Mouse (Mus musculus): ENCODE results near the gene Arfgap2. TPM values are rescaled to one million over a fixed set of nuclear protein-coding genes. Genes with fewer than 3 reads are reported as not detected.

Arfgap2 gene
- total RNA-seq, 1 experiment from 2014 or later = 107 TPM

GRCm38 (mm10) chr2:91258830-91259229, 5.9 kb upstream of the Arfgap2 start:
- DNase-seq = no peak

GRCm38 (mm10) chr2:91259493-91259892, 5.3 kb upstream of the Arfgap2 start:
- DNase-seq = no peak

GRCm38 (mm10) chr2:91263692-91264660, 798 bp upstream of the Arfgap2 start:
- DNase-seq = no peak

- DNase-seq = no peak
Observed at GRCm38 (mm10) chr2:91268042-91268441, 3.3 kb downstream of the Arfgap2 start.

- no peak for DNase-seq
Observed at GRCm38 (mm10) chr2:91268706-91269105, 3.9 kb downstream of the Arfgap2 start.

GRCm38 (mm10) chr2:91269687-91270133, 4.9 kb downstream of the Arfgap2 start:
- no peak for DNase-seq

GRCm38 (mm10) chr2:91278749-91279371, 14.1 kb downstream of the Arfgap2 start:
- DNase-seq = peak; percentile 57

- DNase-seq = no peak
Observed at GRCm38 (mm10) chr2:91279372-91279755, 14.6 kb downstream of the Arfgap2 start.

DNA sequence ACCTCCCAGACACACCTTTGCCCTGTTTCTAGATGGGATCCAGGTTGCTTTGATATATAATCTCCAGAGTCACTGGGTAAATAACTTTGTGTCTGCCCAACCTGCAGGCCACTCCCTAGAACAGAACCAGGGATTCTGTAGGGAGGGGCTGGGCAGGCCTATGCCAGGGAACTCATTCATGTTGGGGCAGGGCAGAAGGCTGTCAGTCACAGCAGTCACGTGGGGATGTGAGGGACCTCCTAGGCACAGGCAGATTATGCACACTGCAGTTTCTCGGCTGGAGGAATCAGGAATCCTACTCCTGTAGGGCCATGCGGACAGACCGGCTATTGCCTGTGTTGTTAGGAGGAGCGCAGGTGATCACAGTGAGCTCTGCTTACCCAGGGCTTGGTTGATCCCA, 16.6 kb downstream of the Arfgap2 start:
- DNase-seq = no peak

GRCm38 (mm10) chr2:91283972-91284371, 19.2 kb downstream of the Arfgap2 start:
- no peak for DNase-seq

DNA sequence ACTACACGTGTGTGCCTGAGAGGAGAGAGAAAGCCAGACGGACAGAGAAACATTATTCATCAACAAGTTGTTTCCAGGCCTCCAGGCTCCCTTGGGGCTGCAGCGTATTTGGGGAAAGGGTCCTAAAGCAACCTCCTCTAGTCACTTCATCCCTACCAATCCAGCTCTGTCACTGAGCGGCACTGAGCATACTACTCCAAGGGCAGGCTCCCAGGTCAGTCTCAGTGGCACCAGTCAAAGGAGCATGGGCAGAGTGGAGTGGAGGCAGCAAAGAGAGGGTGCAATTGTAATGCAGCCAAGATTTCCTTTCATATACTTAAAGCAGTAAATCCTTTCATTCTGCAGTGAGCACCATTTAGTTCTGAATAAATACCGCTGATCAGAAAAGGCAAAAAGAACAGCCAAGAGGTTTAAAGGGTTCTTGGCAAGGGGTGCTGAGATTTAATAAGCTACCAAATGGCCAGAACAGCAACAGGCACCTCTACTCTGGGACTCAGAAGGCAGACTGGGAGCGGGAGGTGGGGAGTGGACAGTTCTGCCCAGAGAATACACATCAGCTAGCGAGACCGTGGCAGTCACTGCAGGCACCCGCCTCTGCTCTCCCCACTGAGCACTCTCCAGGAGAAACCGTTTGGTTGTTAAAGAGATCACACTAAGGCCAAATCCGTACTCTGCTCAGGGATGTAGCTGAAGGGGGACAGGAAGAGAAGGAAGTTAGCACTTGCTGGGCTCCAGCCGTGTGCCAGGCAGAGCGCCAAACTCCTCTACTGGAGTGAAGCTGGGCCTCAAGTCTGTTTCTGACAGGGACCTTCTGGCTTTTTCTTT, 19.8 kb downstream of the Arfgap2 start:
- no peak for DNase-seq

GRCm38 (mm10) chr2:91285885-91286505, 21.2 kb downstream of the Arfgap2 start:
- DNase-seq = peak; percentile 84

DNA sequence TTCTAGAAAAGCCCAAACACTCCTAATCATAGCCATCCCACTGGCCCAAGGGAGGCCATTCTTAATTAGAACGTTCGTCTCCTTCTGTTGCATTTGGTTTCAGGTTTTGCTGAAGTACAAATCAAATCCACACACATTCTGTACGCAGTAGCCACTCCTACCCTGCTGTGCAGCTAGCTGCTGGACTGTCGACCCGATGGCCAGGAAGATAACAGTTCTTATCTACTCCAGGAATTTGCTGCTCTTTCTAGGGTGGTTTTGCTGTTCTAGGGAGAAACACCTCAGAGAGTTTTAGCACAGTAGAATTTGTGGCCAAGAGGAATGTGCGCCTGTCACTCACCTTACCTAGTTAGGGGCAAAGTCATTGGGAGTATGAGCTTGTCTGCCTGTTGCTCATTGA, 22.8 kb downstream of the Arfgap2 start:
- DNase-seq = no peak

DNA sequence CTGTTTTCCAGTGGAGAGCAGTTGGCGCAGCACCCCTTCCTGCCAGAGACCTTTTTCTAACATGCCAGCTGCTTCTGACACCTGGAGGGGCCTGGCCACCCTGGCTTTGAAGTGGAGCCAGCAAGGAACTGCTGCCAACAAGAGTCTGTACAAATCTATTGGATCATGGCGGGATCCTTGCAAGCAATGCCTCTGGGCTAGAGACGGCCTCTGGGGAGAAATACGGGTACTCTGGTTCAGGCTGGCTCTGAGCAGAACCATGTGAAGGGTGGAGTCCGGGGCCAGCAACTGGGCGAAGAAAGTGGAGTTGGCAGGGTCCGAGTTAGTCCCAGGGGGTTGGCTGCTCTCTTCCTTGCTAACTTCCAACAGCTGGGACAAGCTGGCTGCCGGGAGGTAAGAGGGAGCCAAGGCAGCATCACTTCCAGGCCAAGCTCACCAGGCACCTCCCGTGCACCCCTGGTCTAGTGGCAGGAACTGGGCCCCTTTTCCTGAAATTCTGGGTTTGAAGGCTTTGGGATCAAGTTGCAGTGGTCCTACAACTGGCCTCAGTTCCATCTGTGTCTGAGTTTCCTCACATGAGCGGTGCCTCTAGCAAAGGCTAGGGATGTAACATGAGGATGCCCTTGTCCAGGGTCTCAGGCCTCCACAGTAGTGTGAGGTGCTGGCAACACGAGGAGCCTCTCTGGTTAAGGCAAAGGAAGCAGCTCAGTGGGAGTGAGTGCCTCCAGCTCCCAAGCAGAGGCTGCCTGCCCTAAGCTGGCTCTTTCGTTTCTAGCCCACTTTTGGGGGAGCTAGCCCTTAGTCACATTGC, 26.6 kb downstream of the Arfgap2 start:
- peak; percentile 56 for DNase-seq

- no peak for DNase-seq
Observed at GRCm38 (mm10) chr2:91294226-91294625, 29.5 kb downstream of the Arfgap2 start.

- DNase-seq = no peak
Observed at GRCm38 (mm10) chr2:91295895-91296294, 31.1 kb downstream of the Arfgap2 start.

DNA sequence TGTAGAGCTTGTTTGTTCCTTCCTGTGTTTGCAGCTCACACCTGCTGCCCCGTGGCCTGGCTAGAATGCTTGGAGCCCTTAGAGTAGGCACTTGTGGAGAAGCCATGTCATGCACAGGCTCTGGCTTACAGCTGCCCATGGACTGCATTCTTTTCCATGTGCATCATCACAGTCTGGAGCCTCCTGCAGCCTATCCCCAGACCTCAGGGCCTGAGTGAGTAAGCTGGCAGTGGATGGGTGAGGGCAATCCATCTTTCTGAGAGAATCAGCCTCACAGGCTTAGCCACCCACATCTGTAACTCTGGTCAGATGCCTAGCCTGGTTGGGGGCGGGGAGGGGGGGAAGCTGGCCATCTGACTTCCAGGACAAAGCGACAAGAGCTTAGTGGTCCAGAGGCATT, 34.4 kb downstream of the Arfgap2 start:
- DNase-seq = peak; percentile 45

- no peak for DNase-seq
Observed at GRCm38 (mm10) chr2:91300784-91301183, 36.0 kb downstream of the Arfgap2 start.

DNA sequence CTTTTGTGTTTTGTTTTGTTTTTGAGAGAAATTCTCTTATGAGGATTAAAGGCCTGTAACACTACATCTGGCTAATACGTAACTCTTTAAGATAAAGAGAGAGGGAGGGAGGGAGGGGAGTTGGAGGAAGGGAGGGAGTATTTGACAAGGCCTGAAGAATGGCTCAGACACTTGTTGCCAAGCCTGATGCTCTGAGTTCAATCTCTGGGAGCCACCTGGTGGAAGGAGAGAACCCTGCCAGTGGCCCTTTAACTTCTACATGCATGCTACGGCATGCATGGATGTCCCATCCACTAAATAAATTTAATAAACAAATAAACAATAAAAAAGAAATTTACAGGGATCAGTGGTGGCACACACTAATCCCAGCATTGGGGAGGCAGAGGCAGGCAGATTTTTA, 37.1 kb downstream of the Arfgap2 start:
- DNase-seq = no peak

- DNase-seq = no peak
Observed at GRCm38 (mm10) chr2:91302845-91303244, 38.1 kb downstream of the Arfgap2 start.

- DNase-seq = no peak
Observed at GRCm38 (mm10) chr2:91305926-91306325, 41.2 kb downstream of the Arfgap2 start.
